Mouse (Mus musculus) kidney, adult 2 months (tissue): ENCODE measurements around the gene Zfp335. TPM values are rescaled to one million over a fixed set of nuclear protein-coding genes. Genes with fewer than 3 reads are reported as not detected.

Source experiments
- DNase-seq: peaks from one replicate; pipeline ENCODE4 v3.0.0; 2021
- H3K27ac ChIP-seq: fragments of 200-500 bp; 2 replicates; pipeline ENCODE4 v1.5.1; 2012; ENCODE audit warnings: low read depth, low read length, control low read depth, inconsistent platforms; ENCODE audit not compliant: insufficient read depth
- H3K27me3 ChIP-seq: fragments of 200-500 bp; replicated peaks from 2 replicates; pipeline ENCODE4 v1.6.1; 2012; ENCODE audit warnings: mild to moderate bottlenecking, moderate library complexity, low read length, inconsistent platforms; ENCODE audit not compliant: control insufficient read depth, insufficient read depth
- H3K36me3 ChIP-seq: fragments of 200-500 bp; 2 replicates; pipeline ENCODE4 v1.6.1; 2012; ENCODE audit warnings: mild to moderate bottlenecking, moderate library complexity, low read length, inconsistent platforms; ENCODE audit not compliant: control insufficient read depth, insufficient read depth
- H3K4me1 ChIP-seq: fragments of 200-500 bp; 2 replicates; pipeline ENCODE4 v1.6.1; 2011; ENCODE audit warnings: low read length; ENCODE audit not compliant: control insufficient read depth, insufficient read depth
- H3K4me3 ChIP-seq: fragments of 200-500 bp; 2 replicates; pipeline ENCODE4 v1.5.1; 2011; ENCODE audit warnings: mild to moderate bottlenecking, low read depth, low read length, control low read depth; ENCODE audit not compliant: insufficient read depth
- CTCF ChIP-seq: fragments of 200-500 bp; conservative IDR thresholded peaks from 2 replicates; pipeline ENCODE4 v1.5.1; 2011; ENCODE audit warnings: low read depth, mild to moderate bottlenecking, control low read depth, low read length, moderate library complexity, mixed read lengths; ENCODE audit not compliant: insufficient read depth, insufficient read length
- POLR2A ChIP-seq: fragments of 200-500 bp; IDR thresholded peaks from one replicate; pipeline ENCODE4 v1.6.1; 2011; ENCODE audit warnings: low read depth, low read length, control low read depth
- WGBS: fragments of 180-500 bp; shearing (Covaris S2); methylation state at CpG from one replicate; pipeline ENCODE4 v1.1.7; 2018; 5-methylcytosine and 5-hydroxymethylcytosine counted together
- polyA plus RNA-seq: library from polyadenylated mRNA; depleted of rRNA; stranded (reverse); fragments of >200 nt; gene quantifications from 2 replicates; pipeline ENCODE4 v1.2.3, GENCODE M21; 2012

Zfp335 gene
- polyA plus RNA-seq, 1 experiment = 20.4 TPM

DNA sequence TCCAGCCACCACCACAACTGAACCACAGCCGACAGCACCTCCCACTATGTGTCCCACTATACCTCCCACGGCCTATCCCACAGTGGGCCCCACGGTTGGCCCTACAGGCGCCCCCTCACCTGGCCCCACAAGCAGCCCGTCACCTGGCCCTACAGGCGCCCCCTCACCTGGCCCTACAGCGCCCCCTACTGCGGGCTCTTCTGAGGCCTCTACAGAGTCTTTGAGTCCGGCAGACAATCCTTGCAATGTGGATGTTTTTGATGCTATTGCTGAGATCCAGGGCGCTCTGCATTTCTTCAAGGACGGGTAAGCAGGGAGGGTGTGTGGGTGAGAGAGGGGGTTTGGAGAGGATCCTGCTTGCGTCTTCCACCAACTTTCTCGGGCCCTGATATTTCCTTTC is 40.9 kb upstream of the Zfp335 start:
- DNase-seq = no peak
- Histone ChIP-seq H3K4me3 (no peak overlapping the region), H3K27ac (no peak overlapping the region), H3K36me3 (no peaks in the 10 kb centered on the region), H3K27me3 (peaks cover 1% of the 10 kb centered on the region; the same call in 1 of the 2 replicates), H3K4me1 (no peaks in the 10 kb centered on the region)
- no peak for TF ChIP-seq POLR2A
- TF ChIP-seq CTCF = 0 out of 2 replicates have a peak, but pooled peaks have one; percentile 23
- WGBS = 30% methylated on average over 13 of the region's 13 CpGs

DNA sequence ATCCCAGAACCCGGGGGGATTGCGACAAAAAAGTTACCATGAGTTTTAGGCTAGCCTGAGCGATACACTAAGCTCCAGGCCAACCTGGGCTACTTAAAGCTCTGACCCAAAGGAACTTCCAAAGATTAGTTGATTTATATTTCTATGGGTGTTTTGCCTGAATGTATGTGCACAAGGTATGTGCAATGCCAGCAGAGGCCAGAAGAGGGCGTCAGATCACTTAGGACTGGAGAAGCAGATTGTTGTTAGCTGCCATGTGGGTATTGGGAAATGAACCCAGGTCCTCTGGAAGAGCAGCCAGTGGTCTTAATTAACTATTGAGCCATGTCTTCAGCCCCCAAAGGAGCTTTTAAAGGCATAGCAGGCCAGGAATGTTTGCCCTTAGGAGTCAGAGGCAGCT is 40.2 kb upstream of the Zfp335 start:
- TF ChIP-seq CTCF (peak; percentile 26; the same call in 1 of the 2 replicates), POLR2A (no peak)
- peaks cover 1% of the 10 kb centered on the region; the same call in 1 of the 2 replicates for H3K27me3 ChIP-seq
- no peak overlapping the region for H3K4me3 ChIP-seq
- 84% methylated on average over 4 of the region's 4 CpGs for WGBS
- no peak for DNase-seq
- no peaks in the 10 kb centered on the region for H3K4me1 ChIP-seq
- H3K36me3 ChIP-seq = no peaks in the 10 kb centered on the region
- no peak overlapping the region for H3K27ac ChIP-seq

DNA sequence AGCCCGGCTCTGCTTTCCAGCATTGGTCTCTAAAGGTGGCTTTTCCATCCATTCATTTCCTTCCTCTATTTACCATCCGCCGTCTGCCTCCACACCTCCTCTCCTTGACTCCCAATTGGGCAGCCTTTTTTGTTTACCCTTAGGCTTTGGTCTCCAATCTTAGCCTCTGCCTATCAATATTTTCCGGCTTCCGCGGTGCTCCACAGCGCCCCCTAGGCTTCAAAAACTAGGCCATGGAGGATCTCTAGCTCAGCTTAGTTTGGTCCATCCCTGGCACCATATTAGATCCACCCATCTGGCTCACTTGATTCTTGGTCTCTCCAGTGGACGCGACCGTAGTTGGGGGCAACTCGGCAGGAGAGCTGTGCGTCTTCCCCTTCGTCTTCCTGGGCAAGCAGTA is 38.9 kb upstream of the Zfp335 start:
- no peaks in the 10 kb centered on the region for H3K4me1 ChIP-seq
- no peak for DNase-seq
- H3K4me3 ChIP-seq = no peak overlapping the region
- 28% methylated on average over 13 of the region's 13 CpGs for WGBS
- TF ChIP-seq POLR2A (no peak), CTCF (peak; percentile 47)
- peaks cover 1% of the 10 kb centered on the region; the same call in 1 of the 2 replicates for H3K27me3 ChIP-seq
- no peak overlapping the region for H3K27ac ChIP-seq
- no peaks in the 10 kb centered on the region for H3K36me3 ChIP-seq

GRCm38 (mm10) chr2:164948962-164949361 is 37.4 kb upstream of the Zfp335 start:
- no peak for DNase-seq
- WGBS = 6% methylated on average over 25 of the region's 25 CpGs
- no peaks in the 10 kb centered on the region for H3K4me1 ChIP-seq
- no peaks in the 10 kb centered on the region for H3K36me3 ChIP-seq
- no peak for TF ChIP-seq CTCF
- TF ChIP-seq POLR2A = no peak
- H3K4me3 ChIP-seq = no peak overlapping the region
- H3K27ac ChIP-seq = no peak overlapping the region
- H3K27me3 ChIP-seq = peaks cover 1% of the 10 kb centered on the region; the same call in 1 of the 2 replicates

- no peak for DNase-seq
- Histone ChIP-seq H3K4me1 (no peaks in the 10 kb centered on the region), H3K27me3 (peaks cover 1% of the 10 kb centered on the region; the same call in 1 of the 2 replicates), H3K4me3 (no peak overlapping the region), H3K27ac (no peak overlapping the region), H3K36me3 (no peaks in the 10 kb centered on the region)
- WGBS = 6% methylated on average over 7 of the region's 7 CpGs
- TF ChIP-seq CTCF (no peak), POLR2A (no peak)
Measured at GRCm38 (mm10) chr2:164947930-164948329, 36.4 kb upstream of the Zfp335 start.

GRCm38 (mm10) chr2:164947506-164947905 is 35.9 kb upstream of the Zfp335 start:
- Histone ChIP-seq H3K27me3 (peaks cover 1% of the 10 kb centered on the region; the same call in 1 of the 2 replicates), H3K27ac (no peak overlapping the region)
- 48% methylated on average over 4 of the region's 4 CpGs for WGBS

DNA sequence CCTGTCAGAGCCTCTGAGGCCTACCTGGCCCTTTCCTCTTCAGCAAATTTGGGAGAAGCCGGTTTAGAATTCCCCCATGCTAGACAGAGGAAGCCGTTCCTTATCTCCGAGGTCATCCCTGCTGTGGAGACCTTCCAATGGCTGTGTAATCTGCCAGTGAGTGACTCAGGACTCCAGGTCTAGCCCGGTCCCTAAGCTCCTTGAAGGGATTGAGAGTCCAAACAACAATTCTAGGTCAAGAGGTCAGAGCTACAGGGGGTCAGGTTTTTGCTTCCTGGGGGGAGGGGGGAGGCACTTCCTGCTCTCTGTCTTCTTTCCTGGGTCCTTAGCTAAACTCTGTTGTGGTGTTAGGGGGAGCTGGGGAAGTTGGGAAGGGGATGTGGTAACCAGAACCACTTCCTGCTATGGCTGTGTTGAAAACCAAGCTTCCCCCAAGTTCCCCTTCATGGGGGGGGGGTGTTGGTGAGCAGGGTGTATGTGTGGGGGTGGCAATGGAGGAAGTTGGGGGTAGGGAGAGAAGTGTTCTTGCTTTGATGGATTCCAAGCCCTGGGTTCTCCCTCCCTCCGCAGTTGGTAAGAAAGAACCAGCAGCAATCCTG is 31.2 kb upstream of the Zfp335 start:
- 42% methylated on average over 5 of the region's 5 CpGs for WGBS
- Histone ChIP-seq H3K27ac (no peak overlapping the region), H3K4me1 (peaks cover 5% of the 10 kb centered on the region; the same call in 1 of the 2 replicates), H3K36me3 (no peaks in the 10 kb centered on the region), H3K4me3 (no peak overlapping the region), H3K27me3 (no peaks in the 10 kb centered on the region)
- DNase-seq = peak; percentile 33
- TF ChIP-seq CTCF (no peak), POLR2A (no peak)

More at GRCm38 (mm10) chr2:164947506-164947905, 35.9 kb upstream of the Zfp335 start:
- Histone ChIP-seq H3K4me1 (no peaks in the 10 kb centered on the region), H3K4me3 (no peak overlapping the region), H3K36me3 (no peaks in the 10 kb centered on the region)
- no peak for DNase-seq
- TF ChIP-seq POLR2A (no peak), CTCF (no peak)
